Mouse (Mus musculus) hindbrain, embryonic 15.5 days (tissue): ENCODE results near the gene Chit1. TPM values are rescaled to one million over a fixed set of nuclear protein-coding genes. Genes with fewer than 3 reads are reported as not detected.
A peak's percentile ranks its signal among the peaks of the same experiment; 100 is the strongest.

Source experiments
- ATAC-seq: fragments of 200-750 bp; cut with Nextera tagmentation; 2 replicates; pipeline ENCODE4 v1.8.0; 2017; ENCODE audit warnings: low read depth, moderate number of reproducible peaks, moderate TSS enrichment; ENCODE audit not compliant: low FRiP score
- H3K27ac ChIP-seq: fragments of 300-500 bp; sonication (generic); replicated peaks from 2 replicates; pipeline ENCODE4 v1.5.1; 2015; ENCODE audit warnings: mild to moderate bottlenecking, inconsistent platforms
- H3K27me3 ChIP-seq: fragments of 300-500 bp; sonication (generic); 2 replicates; pipeline ENCODE4 v1.6.1; 2015; ENCODE audit warnings: control low read depth, inconsistent platforms
- H3K36me3 ChIP-seq: fragments of 300-500 bp; sonication (generic); 2 replicates; pipeline ENCODE4 v1.6.1; 2015; ENCODE audit warnings: control low read depth, inconsistent platforms
- H3K4me1 ChIP-seq: fragments of 300-500 bp; sonication (generic); replicated peaks from 2 replicates; pipeline ENCODE4 v1.6.1; 2015; ENCODE audit warnings: control low read depth, inconsistent platforms
- H3K4me2 ChIP-seq: fragments of 300-500 bp; sonication (generic); 2 replicates; pipeline ENCODE4 v1.6.1; 2015; ENCODE audit warnings: moderate library complexity, mild to moderate bottlenecking, inconsistent platforms
- H3K4me3 ChIP-seq: fragments of 300-500 bp; sonication (generic); 2 replicates; pipeline ENCODE4 v1.5.1; 2015; ENCODE audit warnings: mild to moderate bottlenecking, inconsistent platforms
- H3K9ac ChIP-seq: fragments of 300-500 bp; sonication (generic); 2 replicates; pipeline ENCODE4 v1.6.1; 2015; ENCODE audit warnings: inconsistent platforms
- H3K9me3 ChIP-seq: fragments of 300-500 bp; sonication (generic); 2 replicates; pipeline ENCODE4 v1.6.1; 2016; ENCODE audit warnings: control low read depth, inconsistent platforms
- WGBS: fragments of 180-500 bp; shearing (Covaris S2); methylation state at CpG from one replicate; pipeline ENCODE4 v1.1.7; 2015; 5-methylcytosine and 5-hydroxymethylcytosine counted together
- polyA plus RNA-seq: library from polyadenylated mRNA; unstranded; fragments of >200 nt; fragmentation: Nextera tagmentation; extraction: Ambion mirVana; gene quantifications from 2 replicates; pipeline ENCODE4 v1.2.1, GENCODE M21; 2015

Gene Chit1
- polyA plus RNA-seq, 1 experiment from 2014 or later: 0.38 TPM

GRCm38 (mm10) chr1:134184089-134184488 is 73.0 kb downstream of the Chit1 start:
- H3K9ac ChIP-seq: no peak overlapping the region
- H3K27me3 ChIP-seq: no peaks in the 10 kb centered on the region
- H3K9me3 ChIP-seq: no peaks in the 10 kb centered on the region
- 91% methylated on average over 4 of the region's 4 CpGs for WGBS
- H3K4me3 ChIP-seq: no peak overlapping the region
- H3K36me3 ChIP-seq: no peaks in the 10 kb centered on the region
- no peak for ATAC-seq
- no peak overlapping the region for H3K27ac ChIP-seq
- peaks cover 23% of the 10 kb centered on the region for H3K4me1 ChIP-seq
- no peak overlapping the region for H3K4me2 ChIP-seq

- Histone ChIP-seq H3K4me1 (peaks cover 22% of the 10 kb centered on the region), H3K9me3 (no peaks in the 10 kb centered on the region), H3K4me3 (no peak overlapping the region), H3K9ac (no peak overlapping the region), H3K4me2 (no peak overlapping the region), H3K27ac (peak overlapping the region; percentile 28), H3K27me3 (no peaks in the 10 kb centered on the region), H3K36me3 (no peaks in the 10 kb centered on the region)
- no peak for ATAC-seq
- 55% methylated on average over 5 of the region's 5 CpGs for WGBS
These were observed 77.2 kb downstream of the Chit1 start for GRCm38 (mm10) chr1:134188217-134188616.

GRCm38 (mm10) chr1:134188989-134189729 is 78.1 kb downstream of the Chit1 start:
- no peak for ATAC-seq
- WGBS: 19% methylated on average over 12 of the region's 12 CpGs

GRCm38 (mm10) chr1:134191192-134191591 is 80.2 kb downstream of the Chit1 start:
- Histone ChIP-seq H3K4me1 (peaks cover 30% of the 10 kb centered on the region), H3K9me3 (no peaks in the 10 kb centered on the region), H3K27ac (no peak overlapping the region), H3K4me2 (no peak overlapping the region), H3K4me3 (no peak overlapping the region), H3K9ac (no peak overlapping the region), H3K36me3 (no peaks in the 10 kb centered on the region), H3K27me3 (no peaks in the 10 kb centered on the region)
- 87% methylated on average over 5 of the region's 5 CpGs for WGBS
- ATAC-seq: no peak

More at GRCm38 (mm10) chr1:134188989-134189729, 78.1 kb downstream of the Chit1 start:
- no peaks in the 10 kb centered on the region for H3K9me3 ChIP-seq
- no peak overlapping the region; the same call in 1 of the 2 replicates for H3K27ac ChIP-seq
- peaks cover 22% of the 10 kb centered on the region for H3K4me1 ChIP-seq
- no peak overlapping the region for H3K9ac ChIP-seq
- no peak overlapping the region for H3K4me3 ChIP-seq
- no peaks in the 10 kb centered on the region for H3K36me3 ChIP-seq
- no peaks in the 10 kb centered on the region for H3K27me3 ChIP-seq
- H3K4me2 ChIP-seq: peak overlapping the region; percentile 6; the same call in 1 of the 2 replicates

- no peak for ATAC-seq
- peaks cover 31% of the 10 kb centered on the region for H3K4me1 ChIP-seq
- H3K27me3 ChIP-seq: no peaks in the 10 kb centered on the region
- no peak overlapping the region for H3K4me3 ChIP-seq
- H3K36me3 ChIP-seq: no peaks in the 10 kb centered on the region
- no peaks in the 10 kb centered on the region for H3K9me3 ChIP-seq
- WGBS: 66% methylated on average over 4 of the region's 4 CpGs
- no peak overlapping the region for H3K4me2 ChIP-seq
- no peak overlapping the region for H3K27ac ChIP-seq
- H3K9ac ChIP-seq: no peak overlapping the region
These were observed 81.0 kb downstream of the Chit1 start for GRCm38 (mm10) chr1:134192024-134192423.

- Histone ChIP-seq H3K9me3 (no peaks in the 10 kb centered on the region), H3K9ac (no peak within 1 kb of the TSS), H3K4me2 (no peak within 1 kb of the TSS), H3K36me3 (no peaks in the 10 kb centered on the region), H3K27me3 (no peaks in the 10 kb centered on the region), H3K4me1 (peaks cover 28% of the 10 kb centered on the region), H3K4me3 (no peak within 1 kb of the TSS), H3K27ac (no peak within 1 kb of the TSS)
- no peak for ATAC-seq
- WGBS: 88% methylated on average over 1 of the region's 1 CpGs
These were observed 82.1 kb downstream of the Chit1 start, which contains the start of gene Mybph for GRCm38 (mm10) chr1:134193126-134193525. TSS of gene Mybph (plus strand) at chr1:134193448.

GRCm38 (mm10) chr1:134193674-134194197 is 82.7 kb downstream of the Chit1 start:
- H3K27ac ChIP-seq: no peak overlapping the region
- H3K27me3 ChIP-seq: no peaks in the 10 kb centered on the region
- no peak overlapping the region for H3K4me3 ChIP-seq
- H3K9ac ChIP-seq: no peak overlapping the region
- H3K4me2 ChIP-seq: no peak overlapping the region
- H3K36me3 ChIP-seq: no peaks in the 10 kb centered on the region
- no peak for ATAC-seq
- H3K4me1 ChIP-seq: peaks cover 21% of the 10 kb centered on the region
- H3K9me3 ChIP-seq: no peaks in the 10 kb centered on the region
- 74% methylated on average over 7 of the region's 7 CpGs for WGBS

- WGBS: 71% methylated on average over 16 of the region's 16 CpGs
- Histone ChIP-seq H3K9ac (no peak overlapping the region), H3K4me1 (peaks cover 14% of the 10 kb centered on the region), H3K9me3 (no peaks in the 10 kb centered on the region), H3K4me2 (no peak overlapping the region), H3K36me3 (no peaks in the 10 kb centered on the region), H3K27ac (no peak overlapping the region), H3K27me3 (no peaks in the 10 kb centered on the region), H3K4me3 (no peak overlapping the region)
- ATAC-seq: no peak
These were observed 83.4 kb downstream of the Chit1 start for GRCm38 (mm10) chr1:134194298-134195022.

- no peak for ATAC-seq
- Histone ChIP-seq H3K4me3 (no peak overlapping the region), H3K4me2 (no peak overlapping the region), H3K27me3 (no peaks in the 10 kb centered on the region), H3K9me3 (no peaks in the 10 kb centered on the region), H3K9ac (no peak overlapping the region), H3K4me1 (peaks cover 8% of the 10 kb centered on the region), H3K36me3 (no peaks in the 10 kb centered on the region), H3K27ac (no peak overlapping the region)
- 61% methylated on average over 2 of the region's 2 CpGs for WGBS
These were observed 84.1 kb downstream of the Chit1 start for GRCm38 (mm10) chr1:134195117-134195516.

GRCm38 (mm10) chr1:134195571-134195970 is 84.5 kb downstream of the Chit1 start:
- no peaks in the 10 kb centered on the region for H3K9me3 ChIP-seq

GRCm38 (mm10) chr1:134195979-134196378 is 84.9 kb downstream of the Chit1 start:
- 42% methylated on average over 4 of the region's 4 CpGs for WGBS
- H3K4me1 ChIP-seq: peaks cover 8% of the 10 kb centered on the region
- ATAC-seq: no peak

More at GRCm38 (mm10) chr1:134195571-134195970, 84.5 kb downstream of the Chit1 start:
- Histone ChIP-seq H3K27ac (no peak overlapping the region), H3K27me3 (no peaks in the 10 kb centered on the region), H3K4me2 (no peak overlapping the region), H3K9ac (no peak overlapping the region), H3K4me3 (no peak overlapping the region), H3K36me3 (no peaks in the 10 kb centered on the region), H3K4me1 (peaks cover 8% of the 10 kb centered on the region)
- WGBS: 45% methylated on average over 3 of the region's 3 CpGs
- ATAC-seq: no peak

GRCm38 (mm10) chr1:134196386-134196785 is 85.3 kb downstream of the Chit1 start:
- H3K9me3 ChIP-seq: no peaks in the 10 kb centered on the region
- H3K9ac ChIP-seq: no peak overlapping the region
- H3K4me1 ChIP-seq: peaks cover 8% of the 10 kb centered on the region
- H3K36me3 ChIP-seq: no peaks in the 10 kb centered on the region
- no peak overlapping the region for H3K4me2 ChIP-seq
- no peak overlapping the region for H3K4me3 ChIP-seq
- 66% methylated on average over 4 of the region's 4 CpGs for WGBS
- H3K27ac ChIP-seq: no peak overlapping the region
- ATAC-seq: no peak
- no peaks in the 10 kb centered on the region for H3K27me3 ChIP-seq

More at GRCm38 (mm10) chr1:134195979-134196378, 84.9 kb downstream of the Chit1 start:
- H3K36me3 ChIP-seq: no peaks in the 10 kb centered on the region
- H3K27me3 ChIP-seq: no peaks in the 10 kb centered on the region
- H3K27ac ChIP-seq: no peak overlapping the region
- H3K9me3 ChIP-seq: no peaks in the 10 kb centered on the region
- no peak overlapping the region for H3K4me3 ChIP-seq
- H3K9ac ChIP-seq: no peak overlapping the region
- no peak overlapping the region for H3K4me2 ChIP-seq
